Mouse (Mus musculus) limb, embryonic 15.5 days (tissue): ENCODE data around the gene Lifr. TPM values are rescaled to one million over a fixed set of nuclear protein-coding genes. Genes with fewer than 3 reads are reported as not detected.

Experiments used
- polyA plus RNA-seq: library from polyadenylated mRNA; unstranded; fragments of >200 nt; fragmentation: Nextera tagmentation; extraction: Ambion mirVana; gene quantifications from 2 replicates; pipeline ENCODE4 v1.2.1, GENCODE M21; 2015

Lifr gene
- polyA plus RNA-seq, 1 experiment from 2014 or later, result 14.3 TPM

Other genes with a start within 250 kb of the Lifr start
- 2.8 and 3.4 TPM in 2 replicates for gene Osmr, start 215.6 kb upstream of the Lifr start, polyA plus RNA-seq